Mouse (Mus musculus) erythroblast, embryonic 14.5 days (primary cell): Measurements from ENCODE around the gene Habp2.

Experiments used
- GATA1 ChIP-seq: IDR thresholded peaks from 2 replicates; pipeline ENCODE4 v1.6.1; 2012; ENCODE audit warnings: low read length, inconsistent platforms, mixed read lengths
- TAL1 ChIP-seq: IDR thresholded peaks from 3 replicates; pipeline ENCODE4 v1.6.1; 2012; ENCODE audit warnings: low read length, inconsistent platforms, mixed read lengths

DNA sequence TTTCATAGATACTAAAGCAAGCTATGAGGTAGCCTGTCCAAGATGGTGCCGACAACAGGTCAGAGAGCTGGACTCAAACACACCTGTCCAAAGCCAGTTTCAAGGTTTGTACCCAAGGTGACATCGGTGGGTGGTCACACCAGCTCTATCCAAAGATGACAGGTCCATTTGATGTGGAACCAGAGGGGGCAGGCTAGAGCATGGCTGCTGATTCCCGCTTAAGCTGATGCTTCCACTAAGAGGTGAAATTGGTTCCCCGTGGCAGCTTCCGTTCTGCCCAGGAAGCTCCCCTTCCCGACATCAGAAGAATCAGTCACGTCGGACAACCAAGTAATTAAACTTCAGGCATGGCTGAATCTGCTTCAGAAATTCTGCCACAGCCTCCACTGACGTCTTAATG is 5.4 kb downstream of the Habp2 start:
- TF ChIP-seq TAL1 (no peak), GATA1 (no peak)
